Mouse (Mus musculus) stomach, embryonic 15.5 days (tissue): ENCODE results near the gene Gpr176. TPM values are rescaled to one million over a fixed set of nuclear protein-coding genes. Genes with fewer than 3 reads are reported as not detected.

Source experiments
- ATAC-seq: fragments of 200-750 bp; cut with Nextera tagmentation; 2 replicates; pipeline ENCODE4 v1.8.0; 2017; ENCODE audit warnings: low read depth, moderate number of reproducible peaks, moderate TSS enrichment; ENCODE audit not compliant: insufficient read depth, low FRiP score
- H3K27ac ChIP-seq: fragments of 300-500 bp; sonication (generic); 2 replicates; pipeline ENCODE4 v1.5.1; 2015; ENCODE audit warnings: mild to moderate bottlenecking, inconsistent platforms
- H3K27me3 ChIP-seq: fragments of 300-500 bp; sonication (generic); replicated peaks from 2 replicates; pipeline ENCODE4 v1.6.1; 2015; ENCODE audit warnings: inconsistent platforms
- H3K36me3 ChIP-seq: fragments of 300-500 bp; sonication (generic); 2 replicates; pipeline ENCODE4 v1.6.1; 2015; ENCODE audit warnings: inconsistent platforms
- H3K4me1 ChIP-seq: fragments of 300-500 bp; sonication (generic); 2 replicates; pipeline ENCODE4 v1.6.1; 2015; ENCODE audit warnings: inconsistent platforms
- H3K4me2 ChIP-seq: fragments of 300-500 bp; sonication (generic); 2 replicates; pipeline ENCODE4 v1.6.1; 2015; ENCODE audit warnings: mild to moderate bottlenecking, inconsistent platforms
- H3K4me3 ChIP-seq: fragments of 300-500 bp; sonication (generic); replicated peaks from 2 replicates; pipeline ENCODE4 v1.5.1; 2015; ENCODE audit warnings: inconsistent platforms
- H3K9ac ChIP-seq: fragments of 300-500 bp; sonication (generic); 2 replicates; pipeline ENCODE4 v1.6.1; 2015; ENCODE audit warnings: inconsistent platforms
- H3K9me3 ChIP-seq: fragments of 300-500 bp; sonication (generic); 2 replicates; pipeline ENCODE4 v1.6.1; 2016; ENCODE audit warnings: inconsistent platforms
- WGBS: fragments of 180-500 bp; shearing (Covaris S2); methylation state at CpG from one replicate; pipeline ENCODE4 v1.1.7; 2015; 5-methylcytosine and 5-hydroxymethylcytosine counted together
- polyA plus RNA-seq: library from polyadenylated mRNA; unstranded; fragments of >200 nt; fragmentation: Nextera tagmentation; extraction: Ambion mirVana; gene quantifications from 2 replicates; pipeline ENCODE4 v1.2.1, GENCODE M21; 2015

Gene Gpr176
- polyA plus RNA-seq, 1 experiment from 2014 or later, result 0.58 TPM

- peak overlapping the region; percentile 47; the same call in 1 of the 2 replicates for H3K4me3 ChIP-seq
- no peak overlapping the region for H3K9ac ChIP-seq
- H3K27me3 ChIP-seq, result no peaks in the 10 kb centered on the region
- H3K4me1 ChIP-seq, result peaks cover 3% of the 10 kb centered on the region; the same call in 1 of the 2 replicates
- ATAC-seq, result no peak
- no peaks in the 10 kb centered on the region for H3K36me3 ChIP-seq
- H3K9me3 ChIP-seq, result no peaks in the 10 kb centered on the region
- WGBS, result 66% methylated on average over 8 of the region's 8 CpGs
- H3K4me2 ChIP-seq, result peak overlapping the region; percentile 74
- H3K27ac ChIP-seq, result no peak overlapping the region
Measured at GRCm38 (mm10) chr2:118257094-118257493, 116.1 kb downstream of the Gpr176 start.

- WGBS, result 2% methylated on average over 25 of the region's 25 CpGs
- Histone ChIP-seq H3K36me3 (no peaks in the 10 kb centered on the region), H3K27me3 (no peaks in the 10 kb centered on the region), H3K4me3 (peak within 1 kb of the TSS; percentile 47), H3K9ac (no peak within 1 kb of the TSS), H3K9me3 (no peaks in the 10 kb centered on the region), H3K27ac (no peak within 1 kb of the TSS), H3K4me2 (peak within 1 kb of the TSS; percentile 74), H3K4me1 (peaks cover 3% of the 10 kb centered on the region; the same call in 1 of the 2 replicates)
- peak; percentile 94 for ATAC-seq
Measured at GRCm38 (mm10) chr2:118256621-118257053, 116.6 kb downstream of the Gpr176 start, which contains the start of gene Fsip1. Gene Fsip1, minus strand, starts transcription at chr2:118256966.

- ATAC-seq, result no peak
- Histone ChIP-seq H3K27ac (no peak overlapping the region), H3K9ac (no peak overlapping the region), H3K36me3 (no peaks in the 10 kb centered on the region), H3K9me3 (no peaks in the 10 kb centered on the region), H3K27me3 (no peaks in the 10 kb centered on the region), H3K4me2 (no peak overlapping the region), H3K4me1 (peaks cover 3% of the 10 kb centered on the region; the same call in 1 of the 2 replicates), H3K4me3 (no peak overlapping the region)
- 32% methylated on average over 8 of the region's 8 CpGs for WGBS
Measured at GRCm38 (mm10) chr2:118254516-118254915, 118.7 kb downstream of the Gpr176 start.

- 67% methylated on average over 12 of the region's 12 CpGs for WGBS
- no peaks in the 10 kb centered on the region for H3K27me3 ChIP-seq
- no peak for ATAC-seq
- no peak overlapping the region for H3K4me3 ChIP-seq
- no peak overlapping the region for H3K27ac ChIP-seq
- H3K4me1 ChIP-seq, result no peaks in the 10 kb centered on the region
- H3K36me3 ChIP-seq, result no peaks in the 10 kb centered on the region
- no peak overlapping the region for H3K9ac ChIP-seq
- no peaks in the 10 kb centered on the region for H3K9me3 ChIP-seq
- H3K4me2 ChIP-seq, result no peak overlapping the region
Measured at GRCm38 (mm10) chr2:118248966-118249365, 124.3 kb downstream of the Gpr176 start.

- H3K27ac ChIP-seq, result no peak overlapping the region
- no peak overlapping the region for H3K9ac ChIP-seq
- WGBS, result 25% methylated on average over 2 of the region's 2 CpGs
- no peak overlapping the region for H3K4me3 ChIP-seq
- H3K27me3 ChIP-seq, result no peaks in the 10 kb centered on the region
- no peak for ATAC-seq
- no peaks in the 10 kb centered on the region for H3K9me3 ChIP-seq
- H3K4me2 ChIP-seq, result no peak overlapping the region
- H3K4me1 ChIP-seq, result no peaks in the 10 kb centered on the region
- H3K36me3 ChIP-seq, result no peaks in the 10 kb centered on the region
Measured at GRCm38 (mm10) chr2:118248016-118248415, 125.2 kb downstream of the Gpr176 start.

- H3K36me3 ChIP-seq, result no peaks in the 10 kb centered on the region
- H3K4me1 ChIP-seq, result no peaks in the 10 kb centered on the region
- H3K9ac ChIP-seq, result no peak overlapping the region
- no peak overlapping the region for H3K4me2 ChIP-seq
- H3K9me3 ChIP-seq, result no peaks in the 10 kb centered on the region
- no peaks in the 10 kb centered on the region for H3K27me3 ChIP-seq
- no peak overlapping the region for H3K27ac ChIP-seq
- ATAC-seq, result no peak
- no peak overlapping the region for H3K4me3 ChIP-seq
- 12% methylated on average over 10 of the region's 10 CpGs for WGBS
Measured at GRCm38 (mm10) chr2:118245914-118246313, 127.3 kb downstream of the Gpr176 start.

GRCm38 (mm10) chr2:118236196-118236595 is 137.0 kb downstream of the Gpr176 start:
- Histone ChIP-seq H3K27me3 (no peaks in the 10 kb centered on the region), H3K4me2 (no peak overlapping the region), H3K9ac (no peak overlapping the region), H3K27ac (no peak overlapping the region), H3K4me1 (no peaks in the 10 kb centered on the region), H3K4me3 (no peak overlapping the region), H3K9me3 (no peaks in the 10 kb centered on the region), H3K36me3 (no peaks in the 10 kb centered on the region)
- WGBS, result 86% methylated on average over 7 of the region's 7 CpGs
- ATAC-seq, result no peak

- no peaks in the 10 kb centered on the region for H3K9me3 ChIP-seq
- ATAC-seq, result no peak
- no peak overlapping the region for H3K9ac ChIP-seq
- 76% methylated on average over 3 of the region's 3 CpGs for WGBS
- H3K4me2 ChIP-seq, result no peak overlapping the region
- no peaks in the 10 kb centered on the region for H3K27me3 ChIP-seq
- no peaks in the 10 kb centered on the region for H3K4me1 ChIP-seq
- H3K36me3 ChIP-seq, result no peaks in the 10 kb centered on the region
- H3K4me3 ChIP-seq, result no peak overlapping the region
- no peak overlapping the region for H3K27ac ChIP-seq
Measured at GRCm38 (mm10) chr2:118235614-118236013, 137.6 kb downstream of the Gpr176 start.

- no peak overlapping the region for H3K4me2 ChIP-seq
- no peak overlapping the region for H3K9ac ChIP-seq
- 54% methylated on average over 3 of the region's 3 CpGs for whole genome bisulfite sequencing
- no peaks in the 10 kb centered on the region for H3K27me3 ChIP-seq
- H3K9me3 ChIP-seq, result no peaks in the 10 kb centered on the region
- no peaks in the 10 kb centered on the region for H3K36me3 ChIP-seq
- ATAC-seq, result no peak
- H3K4me3 ChIP-seq, result no peak overlapping the region
- H3K27ac ChIP-seq, result no peak overlapping the region
- no peaks in the 10 kb centered on the region for H3K4me1 ChIP-seq
Measured at GRCm38 (mm10) chr2:118230544-118230943, 142.7 kb downstream of the Gpr176 start.

- 88% methylated on average over 4 of the region's 4 CpGs for WGBS
- no peak for ATAC-seq
- no peak overlapping the region for H3K4me2 ChIP-seq
Measured at GRCm38 (mm10) chr2:118228486-118229079, 144.6 kb downstream of the Gpr176 start.

More at GRCm38 (mm10) chr2:118228486-118229079, 144.6 kb downstream of the Gpr176 start:
- H3K36me3 ChIP-seq, result no peaks in the 10 kb centered on the region
- H3K4me1 ChIP-seq, result no peaks in the 10 kb centered on the region
- H3K27ac ChIP-seq, result no peak overlapping the region
- H3K9me3 ChIP-seq, result no peaks in the 10 kb centered on the region
- no peak overlapping the region for H3K9ac ChIP-seq
- H3K27me3 ChIP-seq, result no peaks in the 10 kb centered on the region
- no peak overlapping the region for H3K4me3 ChIP-seq
